Mouse (Mus musculus): ENCODE data around the gene Csnk1d. TPM values are rescaled to one million over a fixed set of nuclear protein-coding genes. Genes with fewer than 3 reads are reported as not detected.
A peak's percentile ranks its signal among the peaks of the same experiment; 100 is the strongest.

The Csnk1d gene
- polyA plus RNA-seq, 1 experiment from 2014 or later: 62.0 TPM

GRCm38 (mm10) chr11:120981661-120982060 lies 9.5 kb downstream of the Csnk1d start:
- Histone ChIP-seq H3K4me3 (ENCODE audit: low read depth, low read length) (no peak overlapping the region), H3K27me3 (replicated peaks; ENCODE audit: control insufficient read depth, insufficient read depth, low read length) (no peaks in the 10 kb centered on the region), H3K36me3 (ENCODE audit: control insufficient read depth, insufficient read depth) (peaks cover 65% of the 10 kb centered on the region), H3K27ac (ENCODE audit: low read depth, low read length) (no peak overlapping the region), H3K9ac (ENCODE audit: low read depth, low read length) (no peak overlapping the region), H3K4me2 (replicated peaks; ENCODE audit: low read depth) (no peak overlapping the region), H3K4me1 (replicated peaks; ENCODE audit: control insufficient read depth, insufficient read depth, low read length) (0 out of 2 replicates have a peak, but pooled peaks cover 6% of the 10 kb centered on the region), H3K9me3 (ENCODE audit: control insufficient read depth) (no peaks in the 10 kb centered on the region)
- TF ChIP-seq CTCF (IDR thresholded peaks at IDR 0.05; ENCODE audit: low read depth): no peak
- 84% methylated on average over 4 of the region's 4 CpGs for WGBS
- no peak for ATAC-seq

GRCm38 (mm10) chr11:120980427-120981035 lies 10.6 kb downstream of the Csnk1d start:
- ATAC-seq: peak; percentile 39; the same call in 1 of the 2 replicates
- 49% methylated on average over 9 of the region's 9 CpGs for WGBS
- peak overlapping the region; percentile 62; the same call in 1 of the 2 replicates for H3K27ac ChIP-seq (ENCODE audit: low read depth, low read length)
- no peaks in the 10 kb centered on the region for H3K27me3 ChIP-seq (replicated peaks; ENCODE audit: control insufficient read depth, insufficient read depth, low read length)
- H3K4me2 ChIP-seq (replicated peaks; ENCODE audit: low read depth): no peak overlapping the region; the same call in 1 of the 2 replicates
- H3K9me3 ChIP-seq (ENCODE audit: control insufficient read depth): no peaks in the 10 kb centered on the region
- H3K4me1 ChIP-seq (replicated peaks; ENCODE audit: control insufficient read depth, insufficient read depth, low read length): peaks cover 6% of the 10 kb centered on the region; the same call in 1 of the 2 replicates
- peaks cover 63% of the 10 kb centered on the region for H3K36me3 ChIP-seq (ENCODE audit: control insufficient read depth, insufficient read depth)
- H3K4me3 ChIP-seq (ENCODE audit: low read depth, low read length): no peak overlapping the region
- TF ChIP-seq CTCF (IDR thresholded peaks at IDR 0.05; ENCODE audit: low read depth): no peak
- H3K9ac ChIP-seq (ENCODE audit: low read depth, low read length): no peak overlapping the region

GRCm38 (mm10) chr11:120979711-120980426 lies 11.3 kb downstream of the Csnk1d start:
- H3K36me3 ChIP-seq (ENCODE audit: control insufficient read depth, insufficient read depth): peaks cover 67% of the 10 kb centered on the region
- H3K27ac ChIP-seq (ENCODE audit: low read depth, low read length): peak overlapping the region; percentile 62; the same call in 1 of the 2 replicates
- H3K4me1 ChIP-seq (replicated peaks; ENCODE audit: control insufficient read depth, insufficient read depth, low read length): peaks cover 6% of the 10 kb centered on the region; the same call in 1 of the 2 replicates
- no peak overlapping the region for H3K4me3 ChIP-seq (ENCODE audit: low read depth, low read length)
- H3K4me2 ChIP-seq (replicated peaks; ENCODE audit: low read depth): no peak overlapping the region; the same call in 1 of the 2 replicates
- no peak overlapping the region for H3K9ac ChIP-seq (ENCODE audit: low read depth, low read length)
- no peak for TF ChIP-seq CTCF (IDR thresholded peaks at IDR 0.05; ENCODE audit: low read depth)
- H3K27me3 ChIP-seq (replicated peaks; ENCODE audit: control insufficient read depth, insufficient read depth, low read length): no peaks in the 10 kb centered on the region
- no peaks in the 10 kb centered on the region for H3K9me3 ChIP-seq (ENCODE audit: control insufficient read depth)
- ATAC-seq: no peak
- 51% methylated on average over 8 of the region's 8 CpGs for WGBS

- 61% methylated on average over 6 of the region's 6 CpGs for WGBS
- TF ChIP-seq CTCF (IDR thresholded peaks at IDR 0.05; ENCODE audit: low read depth): no peak
- Histone ChIP-seq H3K9ac (ENCODE audit: low read depth, low read length) (no peak overlapping the region), H3K4me3 (ENCODE audit: low read depth, low read length) (no peak overlapping the region), H3K4me1 (replicated peaks; ENCODE audit: control insufficient read depth, insufficient read depth, low read length) (no peaks in the 10 kb centered on the region; the same call in 1 of the 2 replicates), H3K9me3 (ENCODE audit: control insufficient read depth) (no peaks in the 10 kb centered on the region), H3K36me3 (ENCODE audit: control insufficient read depth, insufficient read depth) (peaks cover 81% of the 10 kb centered on the region), H3K27me3 (replicated peaks; ENCODE audit: control insufficient read depth, insufficient read depth, low read length) (no peaks in the 10 kb centered on the region), H3K4me2 (replicated peaks; ENCODE audit: low read depth) (no peak overlapping the region), H3K27ac (ENCODE audit: low read depth, low read length) (no peak overlapping the region)
- ATAC-seq: no peak
These were observed 17.8 kb downstream of the Csnk1d start for GRCm38 (mm10) chr11:120973318-120973717.

GRCm38 (mm10) chr11:120971237-120971636 lies 19.9 kb downstream of the Csnk1d start:
- WGBS: 84% methylated on average over 5 of the region's 5 CpGs
- no peak for TF ChIP-seq CTCF (IDR thresholded peaks at IDR 0.05; ENCODE audit: low read depth)

GRCm38 (mm10) chr11:120969742-120970141 lies 21.4 kb downstream of the Csnk1d start:
- WGBS: 88% methylated on average over 5 of the region's 5 CpGs

More at GRCm38 (mm10) chr11:120971237-120971636, 19.9 kb downstream of the Csnk1d start:
- peak; percentile 40 for ATAC-seq
- no peaks in the 10 kb centered on the region for H3K9me3 ChIP-seq (ENCODE audit: control insufficient read depth)
- no peak overlapping the region for H3K9ac ChIP-seq (ENCODE audit: low read depth, low read length)
- H3K4me1 ChIP-seq (replicated peaks; ENCODE audit: control insufficient read depth, insufficient read depth, low read length): no peaks in the 10 kb centered on the region; the same call in 1 of the 2 replicates
- H3K4me3 ChIP-seq (ENCODE audit: low read depth, low read length): no peak overlapping the region
- no peaks in the 10 kb centered on the region for H3K27me3 ChIP-seq (replicated peaks; ENCODE audit: control insufficient read depth, insufficient read depth, low read length)
- H3K36me3 ChIP-seq (ENCODE audit: control insufficient read depth, insufficient read depth): peaks cover 93% of the 10 kb centered on the region
- no peak overlapping the region for H3K4me2 ChIP-seq (replicated peaks; ENCODE audit: low read depth)
- peak overlapping the region; percentile 22; the same call in 1 of the 2 replicates for H3K27ac ChIP-seq (ENCODE audit: low read depth, low read length)

More at GRCm38 (mm10) chr11:120969742-120970141, 21.4 kb downstream of the Csnk1d start:
- no peaks in the 10 kb centered on the region for H3K27me3 ChIP-seq (replicated peaks; ENCODE audit: control insufficient read depth, insufficient read depth, low read length)
- peaks cover 95% of the 10 kb centered on the region for H3K36me3 ChIP-seq (ENCODE audit: control insufficient read depth, insufficient read depth)
- TF ChIP-seq CTCF (IDR thresholded peaks at IDR 0.05; ENCODE audit: low read depth): no peak
- H3K4me2 ChIP-seq (replicated peaks; ENCODE audit: low read depth): no peak overlapping the region
- no peak overlapping the region for H3K27ac ChIP-seq (ENCODE audit: low read depth, low read length)
- no peak overlapping the region for H3K4me3 ChIP-seq (ENCODE audit: low read depth, low read length)
- no peak for ATAC-seq
- no peak overlapping the region for H3K9ac ChIP-seq (ENCODE audit: low read depth, low read length)
- H3K9me3 ChIP-seq (ENCODE audit: control insufficient read depth): no peaks in the 10 kb centered on the region
- no peaks in the 10 kb centered on the region for H3K4me1 ChIP-seq (replicated peaks; ENCODE audit: control insufficient read depth, insufficient read depth, low read length)
